Mouse (Mus musculus): Measurements from ENCODE around the gene Sltm.
A peak's percentile ranks its signal among the peaks of the same experiment; 100 is the strongest.
"Not testable (repeated sequence)": the region's sequence is repeated elsewhere in the genome, so short reads cannot be mapped to it uniquely, and the experiment has no call there.

Gene Sltm

DNA sequence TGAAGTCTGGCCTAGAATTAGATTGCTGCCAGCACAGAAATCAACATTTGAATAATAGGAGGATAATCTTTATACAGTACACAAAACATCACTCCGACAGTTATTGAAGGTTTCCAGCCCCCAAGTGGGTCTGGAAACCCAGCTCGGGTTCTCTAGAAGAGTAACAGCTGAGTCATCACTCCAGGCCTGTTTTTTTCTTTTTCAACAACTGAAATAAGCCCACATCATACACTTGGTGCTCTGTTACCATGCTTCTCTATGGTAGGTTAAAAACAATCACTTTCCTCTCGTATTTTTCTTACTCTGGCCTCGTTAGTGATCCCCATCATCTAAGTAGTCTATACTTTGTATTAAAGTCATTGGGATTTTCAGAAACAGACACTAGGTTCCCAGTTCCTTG lies 5.8 kb downstream of the Sltm start:
- DNase-seq (ENCODE audit: extremely low read depth, low read depth, low spot score): no peak

DNA sequence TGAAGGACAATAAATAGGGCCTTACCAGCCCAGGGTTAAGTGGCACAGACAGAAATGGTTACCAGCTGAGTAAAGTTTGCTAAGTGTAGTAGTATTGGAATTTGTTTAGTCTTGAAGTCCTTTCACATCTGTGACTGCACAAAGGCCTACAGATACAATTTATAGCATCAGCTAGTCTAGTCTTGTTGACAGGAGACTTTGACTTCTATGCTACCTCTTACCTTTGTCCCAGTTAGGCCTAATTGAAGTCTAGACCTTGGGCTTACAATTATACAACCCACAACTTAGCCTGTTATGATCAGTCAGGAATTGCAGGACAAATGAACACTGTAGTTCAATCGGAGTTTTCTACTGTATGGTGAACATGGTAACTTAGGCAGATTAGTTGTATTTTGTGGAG lies 9.0 kb downstream of the Sltm start:
- no peak for DNase-seq (ENCODE audit: extremely low read depth, low read depth, low spot score)

DNA sequence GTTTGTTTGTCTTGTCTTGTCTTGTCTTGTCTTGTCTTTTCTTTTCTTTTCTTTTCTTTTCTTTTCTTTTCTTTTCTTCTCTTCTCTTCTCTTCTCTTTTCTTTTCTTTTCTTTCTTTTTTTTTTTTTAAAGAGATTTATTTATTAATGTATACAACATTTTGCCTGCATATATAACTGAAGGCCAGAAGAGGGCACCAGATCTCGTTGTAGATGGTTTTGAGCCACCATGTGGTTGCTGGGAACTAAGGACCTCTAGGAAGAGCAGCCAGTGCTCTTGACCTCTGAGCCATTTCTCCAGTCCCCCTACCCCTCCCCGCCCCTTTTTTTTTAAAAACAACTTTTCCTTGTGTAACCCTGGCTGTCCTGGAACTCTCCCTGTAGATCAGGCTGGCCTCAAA lies 9.7 kb downstream of the Sltm start:
- not testable (repeated sequence) for DNase-seq (ENCODE audit: extremely low read depth, low read depth, low spot score)

DNA sequence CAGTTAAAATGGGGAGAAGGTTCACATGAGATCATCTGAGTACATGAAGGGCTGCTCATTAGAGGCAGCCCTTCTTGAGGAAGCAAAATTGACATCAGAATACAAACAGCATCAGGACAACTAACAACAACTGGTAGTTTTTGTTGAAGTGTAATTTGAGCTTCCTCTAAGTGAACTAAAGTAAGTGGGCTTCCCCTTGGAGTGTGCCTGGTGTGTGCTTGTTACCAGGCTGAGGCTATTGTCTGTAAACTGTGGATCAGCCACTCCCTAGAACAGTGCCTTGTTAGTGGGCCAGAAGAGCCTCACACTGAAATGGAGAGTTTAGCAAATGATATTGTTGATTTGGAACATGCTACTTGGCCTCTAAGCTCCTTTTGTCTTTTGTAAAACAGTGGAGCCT lies 12.9 kb downstream of the Sltm start:
- no peak for DNase-seq (ENCODE audit: extremely low read depth, low read depth, low spot score)

DNA sequence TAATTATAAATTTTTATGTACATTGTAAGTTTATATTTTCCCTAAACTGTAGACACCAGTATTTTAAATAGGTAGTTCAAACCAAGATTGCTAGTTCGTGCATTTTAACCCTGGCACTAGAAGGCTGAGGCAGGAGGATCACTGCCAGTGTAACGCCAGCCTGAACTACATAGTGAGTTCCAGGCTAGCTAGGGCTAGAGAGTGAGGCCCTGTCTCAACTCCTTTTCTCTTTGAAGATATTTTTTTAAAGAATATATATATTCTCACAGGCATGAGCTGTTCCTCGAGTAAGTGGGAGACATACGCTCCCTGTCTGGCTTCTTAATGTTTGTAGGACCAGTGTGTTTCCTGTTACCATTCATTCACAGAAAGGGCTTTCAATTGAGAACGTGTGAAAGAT lies 14.2 kb downstream of the Sltm start:
- DNase-seq (ENCODE audit: extremely low read depth, low read depth, low spot score): no peak

DNA sequence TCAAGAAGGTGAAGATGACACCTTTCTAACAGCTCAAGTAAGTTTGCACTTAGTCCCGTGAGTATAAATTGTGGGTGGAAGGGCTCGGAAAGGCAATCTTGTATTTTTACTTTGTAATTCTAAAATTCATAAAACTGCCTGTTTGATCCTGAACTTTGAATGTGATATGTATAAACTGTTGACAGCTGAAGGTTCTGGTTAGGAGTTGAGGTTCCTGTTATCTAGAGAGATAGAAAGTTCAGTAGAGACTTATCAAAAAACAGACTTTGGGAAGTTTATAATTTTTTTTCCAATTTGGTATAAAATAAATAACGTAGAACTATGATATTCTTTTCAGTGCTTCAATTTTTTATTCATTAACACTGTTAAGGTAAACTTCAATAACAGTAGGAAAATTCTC lies 20.3 kb downstream of the Sltm start:
- no peak for DNase-seq (ENCODE audit: extremely low read depth, low read depth, low spot score)

DNA sequence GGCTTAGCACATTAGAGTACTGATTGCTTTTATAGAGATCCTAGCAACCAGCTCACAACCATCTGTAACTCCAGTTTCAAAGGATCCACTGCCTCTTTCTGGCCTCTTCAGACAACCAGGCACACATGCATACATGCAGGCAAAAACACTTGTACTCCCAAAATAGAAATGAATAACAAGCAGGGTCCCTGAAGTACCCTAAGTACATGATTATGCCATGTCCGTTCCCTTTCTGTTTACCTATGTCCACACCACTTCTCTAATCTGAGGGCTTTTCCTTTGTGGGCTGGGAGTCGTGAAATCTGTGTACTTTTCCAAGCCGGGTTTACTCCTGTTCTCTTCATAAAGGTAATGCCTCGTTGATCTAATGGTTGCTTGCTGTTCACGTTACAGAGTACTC lies 25.1 kb downstream of the Sltm start:
- DNase-seq (ENCODE audit: extremely low read depth, low read depth, low spot score): no peak

DNA sequence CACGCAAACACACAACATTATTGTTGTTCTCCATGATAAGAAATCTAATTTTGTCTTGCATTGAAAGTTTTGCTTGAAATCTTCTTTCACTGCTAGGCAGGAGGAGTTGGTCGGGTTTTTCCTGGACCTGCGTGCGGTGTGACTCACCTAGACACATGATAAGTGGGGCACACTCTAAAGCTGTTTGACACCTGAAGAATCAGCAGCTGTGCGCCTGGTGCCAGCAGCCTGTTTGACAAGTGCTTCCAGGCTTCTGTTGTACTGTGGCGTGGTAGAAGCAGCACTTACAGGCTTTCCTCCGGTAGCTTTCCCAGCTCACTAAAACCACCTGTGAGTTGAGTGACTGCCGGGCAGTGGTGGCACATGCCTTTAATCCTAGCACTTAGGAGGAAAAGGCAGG lies 27.8 kb downstream of the Sltm start:
- no peak for DNase-seq (ENCODE audit: extremely low read depth, low read depth, low spot score)

DNA sequence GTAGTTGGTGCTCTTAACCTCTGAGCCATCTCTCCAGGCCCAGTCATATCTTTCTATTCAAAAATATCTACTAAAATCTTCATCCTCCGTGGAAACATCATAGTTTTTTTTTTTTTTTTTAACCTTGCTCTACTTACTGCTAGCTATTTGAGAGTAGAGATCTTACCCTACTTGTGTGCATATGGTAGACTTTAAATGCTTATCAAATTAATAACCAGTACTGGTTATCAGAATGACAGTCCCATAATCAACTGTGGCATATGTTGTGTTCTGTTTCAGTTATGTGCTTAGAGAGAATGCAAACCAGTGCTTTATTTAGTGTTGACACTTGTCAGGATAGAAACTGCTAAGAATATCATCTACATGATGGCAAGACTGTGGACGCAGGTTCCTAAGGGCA lies 35.6 kb downstream of the Sltm start:
- DNase-seq (ENCODE audit: extremely low read depth, low read depth, low spot score): no peak

DNA sequence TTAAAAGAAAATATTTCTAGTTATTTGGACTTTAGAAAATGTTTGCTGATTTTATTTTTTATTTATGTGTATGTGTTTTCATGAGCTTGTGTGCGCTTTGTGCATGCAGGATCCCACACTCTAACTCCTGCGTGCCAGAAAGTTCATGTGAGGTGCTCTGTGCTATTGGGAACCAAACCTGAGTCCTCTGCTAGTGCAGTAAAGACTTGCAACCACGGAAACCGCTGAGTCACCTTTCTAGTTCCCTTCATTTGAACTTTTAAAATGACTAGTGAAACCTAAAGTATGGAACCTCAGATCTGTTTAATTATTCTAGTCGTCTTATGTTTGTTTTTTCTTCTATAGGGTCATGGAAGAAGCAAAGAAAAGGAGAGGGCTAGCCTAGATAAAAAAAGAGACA lies 38.4 kb downstream of the Sltm start:
- no peak for DNase-seq (ENCODE audit: extremely low read depth, low read depth, low spot score)

DNA sequence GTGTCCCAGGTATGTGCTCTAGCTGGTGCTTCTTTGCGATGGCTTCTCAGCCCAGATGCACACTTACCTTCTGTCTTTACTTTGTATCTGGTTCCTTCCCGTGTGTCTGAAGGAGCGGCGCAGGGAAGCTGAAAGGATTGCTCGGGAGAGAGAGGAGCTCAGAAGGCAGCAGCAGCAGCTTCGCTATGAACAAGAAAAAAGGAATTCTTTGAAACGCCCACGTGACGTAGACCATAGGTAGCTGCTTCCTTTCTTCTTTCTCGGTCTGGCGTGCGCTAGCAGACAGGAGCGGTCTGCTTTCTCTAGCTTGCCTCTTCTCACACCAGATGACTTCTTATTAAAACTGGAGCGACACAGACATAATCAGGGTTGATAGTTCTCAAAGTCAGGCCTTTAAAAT lies 42.1 kb downstream of the Sltm start:
- DNase-seq (ENCODE audit: extremely low read depth, low read depth, low spot score): no peak

DNA sequence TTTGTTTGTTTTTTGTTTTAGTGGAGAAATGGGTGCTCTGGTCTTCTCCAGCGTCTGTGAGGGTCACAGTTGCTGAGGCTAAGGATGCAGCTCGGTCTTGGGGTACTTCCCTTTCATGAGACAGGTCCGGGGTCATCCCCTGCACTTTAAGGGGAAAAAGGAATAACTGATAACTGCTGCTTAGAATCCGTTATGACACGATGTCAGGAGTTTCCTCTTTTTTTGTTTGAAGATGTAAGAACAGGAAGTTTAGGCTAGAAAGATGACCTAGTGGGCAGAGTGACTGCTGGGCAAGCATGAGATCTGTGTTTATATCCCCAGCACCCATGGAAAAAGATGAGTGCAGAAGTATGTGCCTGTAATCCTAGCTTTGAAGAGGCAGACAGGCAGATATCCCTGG lies 42.6 kb downstream of the Sltm start:
- DNase-seq (ENCODE audit: extremely low read depth, low read depth, low spot score): no peak

DNA sequence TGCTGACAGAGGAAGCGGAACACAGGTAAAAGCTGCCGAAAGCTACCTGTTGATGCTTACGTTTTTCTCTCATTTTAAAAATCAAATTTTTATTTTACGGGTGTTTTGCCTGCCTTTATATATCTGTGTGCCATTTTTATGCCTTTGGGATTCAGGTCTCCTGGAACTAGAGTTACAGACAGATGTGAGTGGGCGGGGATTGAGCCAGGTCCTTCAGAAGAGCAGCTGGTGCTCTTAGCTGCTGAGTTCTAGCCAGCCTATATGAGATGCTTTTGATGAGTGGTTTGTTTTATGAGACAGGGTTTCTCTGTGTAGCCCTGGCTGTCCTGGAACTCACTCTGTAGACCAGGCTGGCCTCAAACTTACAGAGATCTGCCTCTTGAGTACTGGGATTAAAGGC lies 44.6 kb downstream of the Sltm start:
- DNase-seq (ENCODE audit: extremely low read depth, low read depth, low spot score): no peak

DNA sequence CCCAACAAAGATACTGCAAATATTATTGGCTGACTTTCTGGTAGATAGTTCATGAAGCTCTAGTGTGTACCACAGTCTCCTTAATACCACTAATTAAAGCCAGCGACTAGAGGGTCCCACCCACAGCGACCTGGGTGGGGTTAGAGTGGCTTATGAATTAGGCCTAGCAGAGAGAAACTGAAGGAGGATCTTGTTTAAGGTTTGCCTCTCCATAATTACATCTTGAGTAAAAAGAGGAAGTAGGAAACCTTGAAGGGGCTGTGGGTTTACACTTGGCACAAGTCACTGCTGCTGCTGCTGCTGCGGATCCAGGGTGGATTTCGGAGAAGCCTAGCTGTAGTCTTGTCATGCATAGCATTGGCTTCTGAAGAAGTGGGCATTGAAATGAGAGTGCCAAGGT lies 48.2 kb downstream of the Sltm start:
- DNase-seq (ENCODE audit: extremely low read depth, low read depth, low spot score): no peak

DNA sequence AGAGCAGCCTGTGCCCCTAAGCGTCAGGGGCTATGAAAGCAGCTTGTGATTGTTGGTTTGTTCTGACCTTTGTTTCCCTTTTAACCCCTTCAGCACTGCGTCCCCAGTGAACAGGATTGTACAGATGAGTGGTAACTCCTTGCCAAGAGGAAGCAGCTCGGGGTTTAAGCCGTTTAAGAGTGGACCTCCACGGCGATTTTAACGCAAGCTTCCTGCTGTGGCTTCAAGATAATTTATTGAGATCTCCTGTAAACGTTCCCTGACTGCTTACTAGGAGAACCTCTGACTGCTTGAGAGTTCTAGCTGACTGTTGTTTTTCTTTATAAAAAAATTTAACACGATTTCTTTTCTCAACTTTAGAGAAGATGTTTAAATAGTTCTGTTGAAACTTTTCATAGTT lies 48.9 kb downstream of the Sltm start:
- DNase-seq (ENCODE audit: extremely low read depth, low read depth, low spot score): no peak

DNA sequence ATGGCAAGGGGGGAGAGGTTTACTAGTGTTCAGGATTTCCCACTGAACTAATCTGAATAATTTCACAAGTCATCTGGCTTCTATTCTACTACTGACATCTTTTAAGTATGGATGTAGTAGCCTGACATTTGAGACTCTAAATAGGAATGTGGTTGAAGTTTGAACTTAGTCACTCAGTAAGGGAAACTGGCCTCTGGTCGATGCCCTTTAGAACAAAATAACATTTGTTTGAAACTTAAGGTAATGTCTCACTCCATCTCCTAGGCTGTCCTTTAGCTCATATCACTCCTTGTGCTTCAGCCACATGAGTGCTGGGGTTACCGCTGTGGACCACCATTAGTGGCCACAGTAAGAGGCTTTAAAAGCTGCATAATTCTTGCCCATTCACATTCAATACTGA lies 55.7 kb downstream of the Sltm start:
- DNase-seq (ENCODE audit: extremely low read depth, low read depth, low spot score): no peak

DNA sequence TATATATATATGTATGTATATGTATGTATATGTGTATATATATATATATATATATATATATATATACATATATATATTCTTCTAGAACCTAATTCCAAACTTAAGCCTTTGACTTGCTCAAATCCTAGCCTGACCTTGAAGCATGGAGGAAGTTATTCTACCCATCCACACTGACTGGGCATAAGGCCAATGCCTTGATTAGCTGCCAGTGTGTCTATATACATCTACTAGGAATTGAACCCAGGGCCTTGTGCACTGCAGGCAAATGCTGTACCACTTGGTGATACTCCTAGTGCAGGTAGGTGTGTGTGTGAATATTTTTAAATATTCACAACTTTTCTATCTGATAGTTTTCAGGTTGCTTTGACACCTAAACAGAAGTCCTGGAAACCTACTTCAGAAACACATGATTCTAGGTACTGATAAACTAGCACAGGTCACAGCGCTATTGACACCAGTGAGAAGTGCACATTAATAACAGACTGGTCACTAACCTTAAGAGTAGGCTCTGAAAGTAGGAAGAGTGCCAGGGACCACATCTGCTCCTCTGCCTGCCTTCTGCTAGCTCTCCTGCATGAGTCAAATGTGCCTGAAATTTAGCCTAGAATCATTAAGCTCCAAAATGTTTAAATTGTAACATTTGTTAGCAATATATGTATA lies 59.8 kb downstream of the Sltm start:
- no peak for DNase-seq (ENCODE audit: extremely low read depth, low read depth, low spot score)

DNA sequence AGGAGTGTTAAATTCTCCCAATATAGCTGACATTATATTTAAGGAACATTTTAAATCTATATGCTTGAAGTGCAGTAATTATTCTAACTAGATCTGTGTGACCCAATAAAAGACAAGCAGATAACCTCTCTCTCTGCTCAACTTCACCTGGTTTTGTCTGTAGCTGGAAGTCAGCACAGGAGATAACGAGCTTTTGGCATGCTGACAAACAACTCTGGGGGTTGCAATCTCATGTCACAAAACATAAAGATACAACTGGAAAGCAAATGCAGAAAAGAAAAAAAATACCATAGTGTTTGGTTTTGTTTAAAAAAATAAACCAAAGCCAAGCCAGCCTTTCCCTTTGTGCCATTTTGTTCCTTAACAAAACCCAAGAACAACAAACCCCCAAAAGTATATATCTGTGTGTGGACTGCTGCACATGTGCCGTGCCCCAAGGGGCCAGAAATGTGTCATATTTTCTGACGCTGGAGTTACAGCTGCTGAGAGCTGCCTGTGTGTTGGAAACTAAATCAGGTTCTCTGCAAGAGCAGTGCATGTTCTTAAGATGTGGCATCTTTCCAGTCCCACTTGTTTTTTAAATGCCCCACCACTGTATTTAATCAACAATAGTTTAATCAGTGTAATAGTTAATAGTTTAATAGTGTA lies 68.6 kb downstream of the Sltm start:
- no peak for DNase-seq (ENCODE audit: extremely low read depth, low read depth, low spot score)

DNA sequence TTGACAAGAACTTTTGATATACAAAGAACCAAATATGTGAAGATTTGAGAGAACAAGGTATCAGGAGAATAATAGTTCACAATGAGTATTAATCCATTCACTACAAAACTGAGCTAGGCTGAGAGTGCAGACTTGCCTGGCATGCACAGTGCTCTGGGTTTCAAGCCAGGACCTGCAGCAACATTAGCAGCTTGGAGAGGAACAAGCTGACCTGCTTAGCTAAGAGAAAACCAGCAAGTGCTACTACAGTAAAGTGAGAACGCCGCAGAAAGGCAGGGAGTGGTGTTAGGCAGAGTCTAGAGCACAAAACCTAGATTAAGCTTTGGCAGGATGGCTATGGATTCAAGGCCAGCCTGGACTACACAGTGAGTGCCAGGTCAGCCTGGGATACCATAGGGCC lies 87.2 kb downstream of the Sltm start:
- peak; percentile 49 for DNase-seq (ENCODE audit: extremely low read depth, low read depth, low spot score)

DNA sequence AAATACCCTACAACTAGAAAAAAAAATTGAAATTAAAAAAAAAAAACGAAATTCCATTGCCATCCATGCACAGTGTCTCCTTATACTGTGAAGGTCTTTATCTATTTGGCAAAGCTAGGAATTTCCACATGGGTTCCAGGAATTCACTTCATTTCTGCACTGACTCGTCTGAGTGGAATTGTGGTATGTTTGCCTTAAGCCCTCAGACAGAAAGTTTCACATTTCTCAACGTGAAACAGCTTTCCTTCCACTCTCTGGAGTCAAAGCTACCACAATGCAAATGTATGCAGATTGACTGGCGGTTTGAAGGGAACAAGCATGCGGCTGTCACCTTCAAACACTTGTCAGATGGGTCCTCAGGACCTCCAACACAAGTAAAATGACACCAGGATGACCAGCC lies 89.1 kb downstream of the Sltm start:
- DNase-seq (ENCODE audit: extremely low read depth, low read depth, low spot score): no peak

DNA sequence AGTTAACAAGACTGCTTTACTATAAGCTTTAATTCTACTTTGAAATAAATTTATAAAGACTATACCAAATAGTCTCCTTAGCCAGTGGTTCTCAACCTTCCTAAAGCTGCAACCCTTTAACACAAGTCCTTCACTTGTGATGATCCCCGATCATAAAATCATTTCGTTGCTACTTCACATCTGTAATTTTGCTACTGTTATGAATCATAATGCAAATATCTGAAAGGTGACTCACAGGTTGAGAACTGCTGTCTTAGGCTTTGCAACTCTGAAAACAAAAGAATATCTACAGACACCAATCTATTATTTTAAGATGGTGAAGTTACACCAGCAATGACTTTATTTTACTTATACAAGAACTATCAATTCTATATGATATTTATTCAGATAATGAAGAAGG lies 94.2 kb downstream of the Sltm start:
- no peak for DNase-seq (ENCODE audit: extremely low read depth, low read depth, low spot score)

Data from fat pad, adult 2 months (tissue).